Mouse (Mus musculus) NIH3T3 (cell line): ENCODE data around the gene Dhdh.
A peak's percentile ranks its signal among the peaks of the same experiment; 100 is the strongest.
"Not testable (repeated sequence)": the region's sequence is repeated elsewhere in the genome, so short reads cannot be mapped to it uniquely, and the experiment has no call there.

ENCODE experiments used
- DNase-seq: peaks from one replicate; pipeline ENCODE4 v3.0.0-alpha.2; 2012; ENCODE audit warnings: low read depth

Dhdh gene

DNA sequence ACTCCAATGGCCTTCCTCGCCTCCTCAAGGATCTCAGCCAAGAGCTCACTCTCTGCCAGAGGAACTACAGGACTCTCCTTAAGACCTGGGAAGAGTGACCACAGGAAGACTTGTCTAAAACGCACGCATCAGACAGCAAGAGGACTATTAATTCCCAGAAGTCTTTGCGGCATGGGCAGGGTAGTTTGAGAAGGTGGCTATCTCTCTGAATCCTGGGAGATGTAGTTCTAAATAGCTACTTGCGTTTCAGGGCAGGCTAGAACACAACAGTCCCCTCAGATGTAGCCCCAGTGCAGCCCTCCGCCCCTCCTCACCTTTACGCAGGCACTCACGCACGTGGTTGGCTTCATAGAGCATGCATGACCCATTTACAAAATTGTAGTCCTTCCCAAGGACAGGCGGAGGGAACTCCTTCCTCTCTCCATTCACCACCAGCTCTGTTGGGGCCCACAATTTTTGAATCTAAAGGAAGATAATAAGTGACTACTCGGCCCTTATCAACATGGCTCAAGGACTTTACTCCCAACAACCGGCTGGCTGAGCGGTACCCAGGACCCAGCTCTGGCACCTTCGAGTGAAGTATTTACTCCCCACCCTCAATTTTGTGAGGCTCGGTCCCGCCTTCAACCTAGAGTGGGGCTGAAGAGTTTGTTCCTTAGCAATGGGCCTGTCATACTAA, 13.2 kb downstream of the Dhdh start:
- DNase-seq = peak; percentile 61

DNA sequence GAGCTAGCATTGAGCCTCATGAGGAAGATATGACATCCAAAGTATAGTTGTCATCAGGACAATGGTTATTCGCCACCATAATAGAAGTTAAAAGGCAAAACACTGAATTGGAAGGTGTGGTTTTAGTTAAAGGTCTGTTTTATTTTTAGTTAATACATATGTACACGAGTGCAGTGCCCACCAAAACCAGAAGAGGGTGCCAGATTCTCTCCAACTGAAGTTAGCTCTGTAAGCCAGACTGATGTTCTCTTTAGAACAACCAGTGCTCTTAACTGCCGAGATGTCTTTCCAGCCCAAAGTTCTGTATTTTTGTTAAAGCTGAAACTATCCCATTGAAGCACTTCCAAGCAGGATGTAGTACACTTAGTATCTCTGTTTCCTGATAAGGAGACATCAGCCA, 17.7 kb downstream of the Dhdh start:
- DNase-seq = peak; percentile 91

- DNase-seq = no peak
Measured at GRCm38 (mm10) chr7:45467090-45467670, 21.4 kb downstream of the Dhdh start.

GRCm38 (mm10) chr7:45466283-45467089, 22.1 kb downstream of the Dhdh start, which contains the start of gene Bax:
Gene Bax, minus strand, starts transcription at chr7:45466898.
- DNase-seq = peak; percentile 98

GRCm38 (mm10) chr7:45465549-45465948, 23.1 kb downstream of the Dhdh start:
- peak; percentile 48 for DNase-seq

- no peak for DNase-seq
Measured at GRCm38 (mm10) chr7:45465112-45465511, 23.5 kb downstream of the Dhdh start.

DNA sequence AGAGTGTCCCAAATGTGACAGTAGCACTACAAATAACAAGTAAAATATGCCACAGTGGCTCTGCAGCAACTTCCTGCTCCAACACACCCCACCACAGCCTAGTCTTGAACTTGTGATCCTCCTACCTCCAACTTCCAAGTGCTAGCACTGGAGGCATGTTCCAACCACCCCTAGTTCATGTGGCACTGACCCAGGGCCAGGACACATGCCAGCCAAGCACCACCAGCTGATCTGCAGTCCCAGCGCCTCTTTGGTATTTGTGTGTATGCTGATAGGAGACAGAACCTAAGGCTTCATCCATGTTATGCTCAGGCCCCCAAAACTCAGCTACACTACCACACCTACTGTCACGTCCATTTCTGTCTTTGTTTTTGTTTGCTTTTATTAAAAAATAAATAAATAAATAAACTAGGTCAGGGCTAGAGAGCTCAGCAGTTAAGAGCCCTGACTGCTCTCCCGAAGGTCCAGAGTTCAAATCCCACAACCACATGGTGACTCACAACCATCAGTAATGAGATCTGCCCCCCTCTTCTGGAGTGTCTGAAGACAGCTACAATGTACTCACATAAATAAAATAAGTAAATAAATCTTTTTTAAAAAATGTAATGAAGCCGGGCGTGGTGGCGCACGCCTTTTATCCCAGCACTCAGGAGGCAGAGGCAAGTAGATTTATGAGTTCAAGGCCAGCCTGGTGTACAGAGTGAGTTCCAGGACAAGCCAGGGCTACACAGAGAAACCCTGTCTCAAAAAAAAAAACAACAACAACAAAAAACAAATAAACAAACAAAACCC, 24.4 kb downstream of the Dhdh start:
- no peak for DNase-seq

- not testable (repeated sequence) for DNase-seq
Measured at GRCm38 (mm10) chr7:45462868-45463267, 25.7 kb downstream of the Dhdh start.

DNA sequence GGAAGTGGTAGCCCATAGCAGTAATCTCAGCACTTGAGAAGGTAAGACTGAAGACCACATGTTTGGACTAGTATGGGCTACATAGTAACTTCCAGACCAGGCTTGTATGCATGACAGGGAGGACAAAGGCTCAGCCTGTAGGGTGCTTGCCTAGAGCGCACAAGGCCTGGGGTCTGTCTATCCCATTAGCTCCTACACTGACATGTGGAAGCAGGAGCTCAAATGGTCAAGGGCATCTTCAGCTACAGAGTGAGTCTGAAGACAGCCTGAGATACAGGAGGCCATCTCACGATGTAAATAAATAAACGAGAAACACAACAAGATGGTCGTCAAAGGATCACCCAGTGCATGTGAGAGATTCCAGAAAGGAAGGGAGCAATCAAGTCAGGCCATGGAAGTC, 26.3 kb downstream of the Dhdh start:
- DNase-seq = no peak

DNA sequence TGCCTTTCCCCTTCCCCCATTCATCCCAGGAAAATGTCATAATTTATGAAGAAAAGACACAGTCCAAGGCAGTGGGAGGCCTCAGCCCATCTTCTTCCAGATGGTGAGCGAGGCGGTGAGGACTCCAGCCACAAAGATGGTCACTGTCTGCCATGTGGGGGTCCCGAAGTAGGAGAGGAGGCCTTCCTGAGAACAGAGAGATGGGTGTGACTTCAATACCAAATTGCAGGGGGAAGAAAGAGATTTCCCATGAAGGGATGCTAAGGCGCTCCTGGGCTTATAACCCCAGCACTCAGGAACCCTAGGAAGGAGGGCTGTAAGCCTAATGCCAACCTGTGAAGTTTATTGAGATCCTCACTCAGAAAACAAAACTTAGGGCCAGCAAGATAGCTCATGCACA, 26.8 kb downstream of the Dhdh start:
- DNase-seq = no peak

- DNase-seq = no peak
Measured at GRCm38 (mm10) chr7:45461326-45461725, 27.3 kb downstream of the Dhdh start.

GRCm38 (mm10) chr7:45460860-45461314, 27.7 kb downstream of the Dhdh start:
- DNase-seq = peak; percentile 96

GRCm38 (mm10) chr7:45460377-45460776, 28.2 kb downstream of the Dhdh start:
- no peak for DNase-seq

- DNase-seq = peak; percentile 99
Measured at GRCm38 (mm10) chr7:45459564-45460140, 29.0 kb downstream of the Dhdh start, which contains the start of gene Ftl1. Gene Ftl1, minus strand, starts transcription at chr7:45459884.

- peak; percentile 86 for DNase-seq
Measured at GRCm38 (mm10) chr7:45458748-45459563, 29.6 kb downstream of the Dhdh start.

DNA sequence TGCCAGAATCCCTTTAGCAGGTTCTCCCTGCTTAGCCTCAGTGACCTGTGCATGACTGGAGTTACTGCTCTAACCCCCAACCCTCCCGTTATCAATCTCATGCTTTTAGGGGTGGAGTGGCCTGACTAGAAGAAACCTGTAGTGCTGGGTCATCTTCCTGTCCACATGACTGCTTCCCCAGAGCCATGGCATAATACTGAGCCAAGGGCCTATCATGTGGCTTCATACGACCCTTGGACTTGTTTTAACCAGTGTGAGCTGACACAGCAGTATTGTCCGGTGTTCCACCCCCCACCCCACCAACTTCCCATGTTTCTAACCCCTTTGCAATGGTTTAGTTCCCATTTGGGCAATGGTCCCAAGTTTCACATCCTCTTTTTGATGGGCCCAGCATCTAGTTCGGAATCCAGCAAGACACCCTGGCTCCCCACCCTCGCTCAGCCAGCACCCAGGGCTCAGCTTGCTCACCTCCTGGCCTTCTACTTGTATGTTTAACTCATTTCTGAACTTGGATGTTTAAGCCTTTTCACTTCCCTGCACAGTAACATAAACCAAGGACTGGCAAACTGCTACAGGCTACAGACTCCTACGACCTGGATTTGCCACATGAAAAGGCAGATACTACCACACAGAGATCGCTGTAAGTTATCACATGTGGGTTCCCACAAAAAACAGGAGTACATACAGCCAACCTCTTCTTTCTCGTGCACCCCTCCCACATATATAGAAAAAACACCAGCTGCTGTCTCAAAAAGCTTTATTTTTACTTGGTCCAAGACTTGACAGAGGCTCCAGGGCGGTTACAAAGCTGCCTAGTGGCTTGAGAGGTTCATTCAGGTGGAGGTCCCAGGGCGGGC, 31.2 kb downstream of the Dhdh start:
- peak; percentile 73 for DNase-seq

DNA sequence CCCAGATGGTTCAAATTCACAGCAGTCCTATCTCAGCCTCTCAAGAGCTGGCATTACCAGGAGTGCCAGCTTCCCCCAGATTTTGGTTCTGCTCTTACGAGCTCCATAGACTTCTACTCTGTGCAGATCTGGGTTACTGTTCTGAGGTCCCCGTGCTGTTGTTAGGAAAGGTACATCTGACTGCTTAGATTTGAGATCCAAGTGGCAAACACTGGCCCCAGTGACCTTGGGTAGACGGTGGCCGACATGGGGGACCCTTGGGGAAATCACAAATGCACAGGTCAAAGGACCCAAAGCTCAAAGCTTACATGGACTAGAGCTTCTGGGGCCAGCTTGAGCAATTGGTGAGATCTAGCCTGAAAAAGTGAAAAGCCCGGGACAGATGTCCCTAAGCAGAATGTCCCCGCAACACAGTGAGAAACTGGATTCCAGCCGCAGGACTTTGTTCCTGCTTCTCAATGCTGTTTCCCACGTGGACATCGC, 31.8 kb downstream of the Dhdh start:
- peak; percentile 49 for DNase-seq

GRCm38 (mm10) chr7:45455932-45456696, 32.5 kb downstream of the Dhdh start:
- DNase-seq = peak; percentile 38

- DNase-seq = no peak
Measured at GRCm38 (mm10) chr7:45454971-45455370, 33.6 kb downstream of the Dhdh start.
